Mouse (Mus musculus) layer of hippocampus, adult 9-10 months (tissue): ENCODE data around the gene Tsnax.

Source experiments
- DNase-seq: peaks from one replicate; pipeline ENCODE4 v3.0.0; 2022; ENCODE audit warnings: low spot score

Tsnax gene

DNA sequence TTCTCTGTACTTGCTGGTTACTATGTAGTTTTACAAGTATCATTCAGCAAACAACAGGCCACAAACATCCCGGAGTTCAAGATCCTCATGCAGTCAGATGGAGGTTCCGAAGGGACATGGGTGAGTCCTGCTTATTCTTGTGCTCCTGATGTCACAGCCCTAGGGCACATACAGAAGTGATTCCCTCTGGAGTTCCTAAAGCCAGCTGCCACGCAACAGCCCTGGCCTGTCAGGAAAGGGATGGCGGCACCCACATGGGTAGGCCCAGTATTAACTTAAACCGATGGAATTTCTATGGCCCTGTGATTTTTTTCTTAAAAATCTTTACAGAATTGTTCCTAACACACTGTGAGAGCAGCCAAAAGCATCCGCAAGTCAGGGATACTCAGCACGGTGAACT lies 30.6 kb downstream of the Tsnax start:
- DNase-seq = no peak

- DNase-seq = no peak
Observed at GRCm38 (mm10) chr8:125043935-125044334, 31.1 kb downstream of the Tsnax start.

GRCm38 (mm10) chr8:125045760-125046159 lies 33.0 kb downstream of the Tsnax start:
- no peak for DNase-seq

DNA sequence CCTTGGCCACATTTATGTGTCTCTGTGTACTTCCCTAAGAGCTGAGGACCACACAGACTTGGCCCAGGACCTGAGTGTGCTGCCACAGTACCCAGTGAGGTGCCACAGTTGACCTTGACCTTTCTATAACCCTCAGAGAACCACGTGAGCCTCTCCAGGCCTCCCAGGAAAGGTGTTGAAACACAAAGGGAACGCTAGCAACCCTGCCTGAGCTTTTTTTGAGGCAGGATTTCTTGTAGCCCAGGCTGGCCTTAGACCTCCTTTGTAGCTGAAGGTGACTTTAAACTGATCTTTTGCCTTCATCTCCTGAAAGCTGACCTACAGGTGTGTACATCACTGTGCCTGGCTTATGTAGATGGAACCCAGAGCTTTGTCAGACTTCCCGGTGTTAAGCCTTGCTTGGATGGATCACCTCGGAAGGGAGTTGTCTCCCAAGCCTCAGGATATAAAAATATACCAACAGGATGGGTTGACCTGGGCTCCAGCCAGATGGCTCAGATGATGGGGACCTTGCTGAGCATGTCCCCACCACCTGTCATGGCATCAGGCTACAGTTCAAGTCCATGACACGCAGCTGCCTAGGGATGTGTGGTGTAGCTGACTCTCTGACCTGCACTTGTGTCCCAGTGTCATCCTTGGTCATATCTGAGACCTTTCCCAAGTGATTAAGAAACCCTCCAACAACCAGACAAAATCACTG lies 36.4 kb downstream of the Tsnax start:
- no peak for DNase-seq

GRCm38 (mm10) chr8:125049826-125050225 lies 37.0 kb downstream of the Tsnax start:
- DNase-seq = no peak

DNA sequence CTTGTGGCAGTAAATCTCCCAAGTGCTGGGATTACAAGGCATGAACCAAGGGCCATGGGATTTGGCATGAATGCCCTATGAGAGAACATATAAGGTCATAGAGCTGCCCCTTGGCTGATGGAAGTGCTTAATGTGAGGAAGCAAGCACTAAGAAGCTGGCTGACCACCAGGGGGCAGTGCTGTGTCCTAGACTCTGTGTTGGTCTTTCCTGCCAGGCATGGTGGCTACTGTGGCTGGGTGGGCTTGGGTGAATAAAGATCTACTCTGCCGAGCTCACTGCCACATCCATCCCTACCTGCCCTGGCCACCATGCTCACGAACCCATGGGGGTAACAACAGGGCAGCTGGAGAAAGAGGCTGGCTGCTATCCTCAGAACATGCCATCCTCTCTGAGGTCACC lies 39.2 kb downstream of the Tsnax start:
- DNase-seq = no peak

- no peak for DNase-seq
Observed at GRCm38 (mm10) chr8:125053505-125054435, 41.0 kb downstream of the Tsnax start, which contains the start of gene Disc1. Gene Disc1, plus strand, starts transcription at chr8:125054195.

DNA sequence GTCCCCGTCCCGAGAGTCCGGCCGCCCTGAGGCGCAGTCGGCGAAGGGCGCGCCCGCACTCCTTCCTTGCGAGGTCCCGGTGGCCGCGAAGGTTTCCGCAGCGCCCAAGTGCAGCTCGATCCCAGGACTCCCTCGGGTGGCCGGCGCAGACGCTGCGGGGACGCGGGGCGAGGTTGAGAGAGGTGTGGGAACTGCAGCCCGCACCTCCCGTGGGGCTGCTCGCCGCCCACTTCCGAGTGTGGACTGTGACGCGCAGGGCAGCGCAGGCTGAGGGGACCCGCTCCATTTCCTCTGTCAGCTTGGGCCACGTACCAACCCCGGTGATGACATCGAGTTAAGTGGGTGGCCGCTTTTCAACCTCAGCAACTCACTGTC lies 41.6 kb downstream of the Tsnax start:
- no peak for DNase-seq

DNA sequence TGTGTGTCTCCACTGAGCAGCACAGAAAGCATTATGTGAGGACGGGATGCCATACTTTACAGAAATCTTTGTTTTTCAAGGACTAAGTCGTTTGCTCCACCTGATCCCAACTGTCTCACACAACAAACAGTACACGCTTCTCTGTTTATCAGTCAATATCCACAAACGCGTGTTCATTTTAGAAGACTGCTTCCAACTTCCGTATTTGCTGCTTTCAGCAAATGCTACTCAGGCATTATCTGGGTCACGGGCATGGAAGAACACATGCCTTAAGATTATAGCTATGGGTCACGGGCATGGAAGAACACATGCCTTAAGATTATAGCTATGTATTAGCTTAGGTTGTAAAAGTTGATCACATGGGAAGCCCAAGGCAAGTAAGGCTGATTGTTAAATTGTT lies 48.1 kb downstream of the Tsnax start:
- DNase-seq = no peak

GRCm38 (mm10) chr8:125065596-125065995 lies 52.8 kb downstream of the Tsnax start:
- DNase-seq = no peak

DNA sequence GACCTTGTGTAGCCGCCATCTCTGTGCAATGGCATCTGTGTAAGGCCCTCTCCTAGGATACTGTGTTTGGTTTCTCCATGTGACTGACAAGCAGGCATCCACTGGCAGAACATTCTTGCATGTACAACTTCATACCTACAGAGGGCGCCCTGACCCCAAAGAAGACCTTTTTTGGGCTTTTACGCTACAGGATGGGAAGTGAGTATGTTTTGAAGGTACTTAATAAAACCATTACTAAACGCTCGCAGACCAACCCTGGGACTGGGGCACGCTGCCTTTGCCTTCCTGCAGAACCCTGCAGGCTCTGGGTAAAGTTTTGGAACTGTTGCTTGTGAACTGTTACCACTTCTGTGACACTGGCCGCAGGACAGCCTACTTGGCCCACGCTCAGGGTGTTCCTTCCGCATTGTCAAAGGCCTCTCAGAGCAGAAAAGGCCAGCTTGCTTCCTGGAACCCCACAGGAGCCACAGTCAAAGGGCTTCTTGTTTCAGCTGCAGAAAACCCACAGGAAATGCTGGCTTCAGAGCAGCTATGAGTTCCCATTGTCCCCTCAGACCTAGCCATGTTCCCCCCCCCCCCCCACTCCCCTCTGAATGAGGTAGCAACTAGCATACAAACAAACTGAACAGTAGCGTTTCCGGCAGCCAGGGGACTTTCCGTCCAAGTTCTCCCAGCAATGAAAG lies 54.3 kb downstream of the Tsnax start:
- DNase-seq = peak; percentile 80

- DNase-seq = no peak
Observed at GRCm38 (mm10) chr8:125067596-125067960, 54.8 kb downstream of the Tsnax start.

DNA sequence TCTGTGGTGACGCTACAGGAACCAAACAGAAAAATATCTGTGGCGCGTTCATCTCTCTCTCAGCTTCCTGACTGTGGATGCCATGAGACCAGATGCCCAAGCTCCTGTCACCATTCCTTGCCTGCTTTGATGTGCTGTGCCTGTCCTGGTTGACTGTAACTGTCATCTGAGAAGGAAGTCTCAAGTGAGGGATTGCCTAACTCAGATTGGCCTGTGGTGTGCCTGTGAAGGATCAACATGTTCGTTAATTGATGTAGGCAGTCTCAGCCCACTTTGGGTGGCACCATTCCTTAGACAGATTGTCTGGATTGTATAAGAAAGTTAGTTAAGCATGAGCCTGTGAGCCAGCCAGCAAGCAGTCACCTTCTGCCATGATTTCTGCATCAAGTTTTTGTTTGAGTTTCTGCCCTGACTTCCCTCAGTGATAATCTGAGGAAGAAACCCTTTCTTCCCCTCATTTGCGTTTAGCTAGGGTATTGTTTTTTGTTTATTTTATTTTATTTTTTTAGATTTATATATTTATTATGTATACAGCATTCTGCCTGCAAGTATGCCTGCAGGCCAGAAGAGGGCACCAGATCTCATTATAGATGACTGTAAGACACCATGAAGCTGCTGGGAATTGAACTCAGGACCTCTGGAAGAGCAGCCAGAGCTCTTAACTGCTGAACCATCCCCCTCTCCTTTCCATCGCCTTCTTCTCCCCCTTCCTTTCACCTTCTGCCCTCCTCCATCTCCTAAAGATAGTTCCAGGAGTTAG lies 55.5 kb downstream of the Tsnax start:
- DNase-seq = no peak

- no peak for DNase-seq
Observed at GRCm38 (mm10) chr8:125069304-125069703, 56.5 kb downstream of the Tsnax start.

DNA sequence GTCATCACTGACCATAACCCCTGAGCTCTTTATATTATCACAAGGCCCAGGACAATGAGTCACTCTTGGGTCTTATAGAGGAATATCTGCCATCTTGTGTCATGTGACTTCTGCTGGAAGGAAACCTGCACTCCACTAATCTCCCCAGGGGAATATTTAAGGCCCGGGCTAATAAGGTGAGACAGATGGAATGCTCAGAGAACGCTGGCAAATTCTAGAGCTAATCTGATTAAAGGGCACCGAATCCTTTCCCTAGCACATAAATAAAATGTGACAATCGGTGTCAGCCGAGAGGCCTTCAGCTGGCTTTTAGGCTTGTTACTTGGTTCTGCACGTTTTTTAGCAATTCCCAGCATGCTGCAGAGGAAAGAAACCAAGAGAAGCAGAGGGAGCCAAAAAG lies 56.9 kb downstream of the Tsnax start:
- no peak for DNase-seq

GRCm38 (mm10) chr8:125074141-125074540 lies 61.3 kb downstream of the Tsnax start:
- no peak for DNase-seq

DNA sequence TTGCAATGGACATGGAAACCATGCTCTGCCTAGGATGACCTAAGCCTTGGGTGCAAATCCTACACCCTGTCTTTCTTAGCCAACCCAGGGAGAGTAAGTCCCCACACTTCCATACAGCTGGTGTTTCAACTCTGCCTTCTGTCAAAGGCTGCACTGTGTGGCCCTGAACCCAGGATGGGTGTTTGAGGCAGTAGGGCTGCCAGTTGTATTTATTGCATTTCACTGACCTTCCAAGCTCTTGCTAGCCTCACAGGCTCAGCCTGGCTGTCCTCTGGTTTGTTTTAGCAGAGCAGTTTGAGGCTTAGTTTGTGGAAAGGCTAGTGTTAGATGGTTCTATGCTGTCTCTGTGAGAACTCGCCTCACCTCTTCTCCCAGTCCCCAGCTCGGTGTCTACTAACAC lies 61.8 kb downstream of the Tsnax start:
- DNase-seq = no peak

GRCm38 (mm10) chr8:125075389-125075788 lies 62.6 kb downstream of the Tsnax start:
- DNase-seq = no peak

DNA sequence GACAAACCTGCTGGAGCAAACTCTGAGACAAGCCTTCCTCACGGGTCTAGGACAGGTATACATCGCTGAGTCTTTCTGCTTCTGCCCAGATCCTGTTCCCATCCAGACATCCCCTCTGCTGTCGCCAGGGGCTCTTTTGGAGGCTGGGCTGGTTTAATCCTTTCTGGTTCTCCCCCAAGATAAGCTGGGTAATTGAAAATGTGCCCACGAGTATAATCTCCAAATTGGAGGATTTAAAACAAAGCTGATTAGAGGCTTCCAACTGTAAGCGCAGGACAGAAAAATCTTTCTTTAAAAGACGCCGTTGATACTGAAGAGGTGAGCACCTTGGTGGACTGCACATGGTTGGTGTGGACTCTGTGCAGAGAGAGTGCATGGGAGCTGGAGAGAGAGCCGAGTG lies 64.5 kb downstream of the Tsnax start:
- DNase-seq = no peak

DNA sequence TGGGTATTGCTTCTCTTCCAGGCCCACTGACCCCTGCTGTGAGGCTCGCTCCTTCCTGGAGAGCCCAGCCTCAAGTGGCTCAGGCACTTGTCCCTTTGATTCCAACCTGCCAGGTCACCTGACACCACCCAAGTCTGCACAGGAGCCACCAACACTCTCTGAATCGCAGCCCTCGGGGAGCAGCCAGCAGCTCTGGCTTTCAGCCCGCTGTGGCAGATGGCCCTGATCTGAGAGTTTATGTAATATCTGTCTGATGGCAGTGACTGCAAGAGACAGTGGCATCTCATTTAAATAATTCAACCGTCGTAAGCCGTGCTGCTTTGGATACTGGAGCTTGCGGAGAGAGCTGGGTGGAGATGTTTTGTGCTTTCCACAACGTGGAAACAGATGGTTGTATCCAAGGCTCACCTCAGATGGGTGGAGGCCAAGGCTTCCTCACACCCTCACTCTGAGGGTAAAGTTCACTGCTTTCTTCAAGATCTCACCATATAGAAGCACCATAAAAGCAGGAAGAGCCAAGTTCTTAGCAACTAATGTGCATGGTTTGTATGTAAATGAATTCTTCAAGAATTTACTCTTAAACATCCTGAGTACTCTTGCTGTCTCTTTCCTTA lies 66.1 kb downstream of the Tsnax start:
- DNase-seq = peak; percentile 86
